Mouse (Mus musculus) lung, embryonic 14.5 days (tissue): ENCODE data around the gene Slc6a12. TPM values are rescaled to one million over a fixed set of nuclear protein-coding genes. Genes with fewer than 3 reads are reported as not detected.
A peak's percentile ranks its signal among the peaks of the same experiment; 100 is the strongest.

ENCODE experiments used
- ATAC-seq: fragments of 200-750 bp; cut with Nextera tagmentation; 2 replicates; pipeline ENCODE4 v1.8.0; 2017; ENCODE audit warnings: mild to moderate bottlenecking, moderate TSS enrichment, moderate library complexity; ENCODE audit not compliant: insufficient read depth
- DNase-seq: peaks from one replicate; pipeline ENCODE4 v3.0.0-alpha.2; 2015
- H3K27ac ChIP-seq: fragments of 300-500 bp; sonication (generic); 2 replicates; pipeline ENCODE4 v1.5.1; 2014; ENCODE audit warnings: low read depth, mild to moderate bottlenecking, moderate library complexity
- H3K27me3 ChIP-seq: fragments of 300-500 bp; sonication (generic); 2 replicates; pipeline ENCODE4 v1.6.1; 2014; ENCODE audit warnings: low read length, control low read depth; ENCODE audit not compliant: insufficient read depth
- H3K36me3 ChIP-seq: fragments of 300-500 bp; sonication (generic); 2 replicates; pipeline ENCODE4 v1.6.1; 2014; ENCODE audit warnings: control low read depth; ENCODE audit not compliant: insufficient read depth
- H3K4me1 ChIP-seq: fragments of 300-500 bp; sonication (generic); 2 replicates; pipeline ENCODE4 v1.6.1; 2014; ENCODE audit warnings: antibody characterized with exemption, control low read depth; ENCODE audit not compliant: insufficient read depth
- H3K4me2 ChIP-seq: fragments of 300-500 bp; sonication (generic); 2 replicates; pipeline ENCODE4 v1.6.1; 2014; ENCODE audit warnings: mild to moderate bottlenecking
- H3K4me3 ChIP-seq: fragments of 300-500 bp; sonication (generic); 2 replicates; pipeline ENCODE4 v1.5.1; 2014; ENCODE audit warnings: low read depth, low read length
- H3K9ac ChIP-seq: fragments of 300-500 bp; sonication (generic); 2 replicates; pipeline ENCODE4 v1.6.1; 2014
- H3K9me3 ChIP-seq: fragments of 300-500 bp; sonication (generic); 2 replicates; pipeline ENCODE4 v1.6.1; 2016; ENCODE audit warnings: low read depth, low read length, control low read depth
- CTCF ChIP-seq: IDR thresholded peaks from 2 replicates; pipeline ENCODE4 v1.5.1; 2016; ENCODE audit warnings: antibody characterized with exemption, low read depth
- WGBS: fragments of 180-500 bp; shearing (Covaris S2); extraction: QIAGEN DNeasy Blood & Tissue Kit; methylation state at CpG from one replicate; pipeline ENCODE4 v1.1.7; 2014; 5-methylcytosine and 5-hydroxymethylcytosine counted together
- polyA plus RNA-seq: library from polyadenylated mRNA; unstranded; fragments of >200 nt; fragmentation: Nextera tagmentation; extraction: Ambion mirVana; gene quantifications from 2 replicates; pipeline ENCODE4 v1.2.1, GENCODE M21; 2014

The Slc6a12 gene
- polyA plus RNA-seq, 1 experiment from 2014 or later = not detected

DNA sequence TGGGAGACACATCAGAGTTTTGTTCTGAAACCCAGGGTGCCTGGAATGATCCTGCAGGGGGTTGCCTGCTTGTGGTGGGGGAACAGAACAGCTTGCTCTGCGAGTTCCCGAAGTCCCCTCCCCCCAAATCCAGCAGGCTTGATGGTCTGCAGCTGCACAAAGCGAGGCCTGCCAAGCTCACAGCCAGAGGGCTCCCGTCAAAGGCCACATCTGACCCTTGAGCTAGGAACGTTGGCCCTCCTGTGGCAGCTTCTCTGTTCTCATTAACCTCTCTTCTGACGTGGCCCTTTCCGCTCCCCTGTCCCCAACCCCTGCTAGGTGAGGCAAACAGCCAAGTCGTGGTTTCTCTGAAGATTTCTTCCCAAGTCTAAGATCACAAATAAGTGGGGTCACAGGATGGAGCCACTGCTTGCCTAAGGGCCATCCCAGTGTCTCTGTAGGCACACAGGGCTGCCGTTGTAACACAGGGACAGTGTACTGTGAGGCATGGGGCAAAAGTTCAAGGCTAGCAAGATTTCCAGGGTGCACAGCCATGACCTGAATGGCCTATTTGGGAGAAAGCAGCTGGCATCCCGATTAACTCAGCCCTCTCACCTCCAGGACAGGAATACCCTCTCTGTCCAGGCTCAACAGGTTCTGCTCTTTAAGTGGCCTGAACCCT, 12.9 kb upstream of the Slc6a12 start:
- ATAC-seq = peak; percentile 84
- 11% methylated on average over 10 of the region's 10 CpGs for WGBS

DNA sequence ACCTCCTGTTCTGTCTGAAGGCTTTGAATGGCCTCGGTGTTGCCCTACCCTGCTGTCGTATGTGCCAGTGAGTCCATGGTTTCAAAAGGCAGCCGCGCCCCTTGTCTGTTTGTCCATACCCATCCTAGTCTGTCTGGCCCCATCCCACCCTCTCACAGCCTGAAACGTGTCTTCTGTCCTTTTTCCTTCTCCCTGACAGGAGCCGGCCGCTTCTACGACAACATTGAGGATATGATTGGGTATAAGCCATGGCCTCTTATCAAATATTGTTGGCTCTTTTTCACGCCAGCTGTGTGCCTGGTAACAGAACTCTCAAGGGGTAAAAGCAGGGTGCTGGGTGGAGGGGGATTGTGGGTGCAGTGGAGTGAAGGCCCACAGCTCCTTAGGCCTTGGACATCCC, 7.0 kb upstream of the Slc6a12 start:
- WGBS = 78% methylated on average over 9 of the region's 9 CpGs
- no peak overlapping the region for H3K4me2 ChIP-seq
- H3K27ac ChIP-seq = no peak overlapping the region
- H3K9me3 ChIP-seq = no peaks in the 10 kb centered on the region
- no peak for TF ChIP-seq CTCF
- no peaks in the 10 kb centered on the region for H3K36me3 ChIP-seq
- ATAC-seq = no peak
- no peaks in the 10 kb centered on the region for H3K27me3 ChIP-seq
- DNase-seq = no peak
- no peaks in the 10 kb centered on the region for H3K4me1 ChIP-seq
- no peak overlapping the region for H3K9ac ChIP-seq
- H3K4me3 ChIP-seq = no peak overlapping the region

More for the DNA sequence above, 12.9 kb upstream of the Slc6a12 start:
- H3K27me3 ChIP-seq = no peaks in the 10 kb centered on the region
- H3K4me2 ChIP-seq = no peak overlapping the region
- no peak overlapping the region for H3K4me3 ChIP-seq
- peak; percentile 87 for DNase-seq
- H3K36me3 ChIP-seq = no peaks in the 10 kb centered on the region
- H3K9me3 ChIP-seq = no peaks in the 10 kb centered on the region
- peak overlapping the region; percentile 60; the same call in 1 of the 2 replicates for H3K27ac ChIP-seq
- TF ChIP-seq CTCF = peak; percentile 34; the same call in 1 of the 2 replicates
- peaks cover 5% of the 10 kb centered on the region; the same call in 1 of the 2 replicates for H3K4me1 ChIP-seq
- H3K9ac ChIP-seq = no peak overlapping the region

DNA sequence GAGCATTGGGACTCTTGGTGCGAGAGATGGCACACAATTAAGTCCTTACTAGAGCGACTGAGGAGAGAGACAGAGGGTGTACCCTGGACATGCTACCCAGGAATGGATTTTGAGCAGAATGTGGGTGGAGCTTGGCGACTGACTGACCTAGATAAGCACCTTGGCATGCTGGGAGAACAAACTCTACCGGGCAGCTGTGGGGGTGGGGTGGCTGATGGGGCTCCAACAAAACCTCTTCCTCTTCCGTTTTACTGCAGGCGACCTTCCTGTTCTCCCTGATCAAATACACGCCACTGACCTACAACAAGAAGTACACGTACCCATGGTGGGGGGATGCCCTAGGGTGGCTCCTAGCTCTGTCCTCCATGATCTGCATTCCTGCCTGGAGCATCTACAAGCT, 6.3 kb upstream of the Slc6a12 start:
- H3K4me2 ChIP-seq = no peak overlapping the region
- no peaks in the 10 kb centered on the region for H3K9me3 ChIP-seq
- no peaks in the 10 kb centered on the region for H3K27me3 ChIP-seq
- 51% methylated on average over 8 of the region's 8 CpGs for WGBS
- TF ChIP-seq CTCF = no peak
- no peak overlapping the region for H3K4me3 ChIP-seq
- no peaks in the 10 kb centered on the region for H3K4me1 ChIP-seq
- no peak overlapping the region for H3K27ac ChIP-seq
- H3K36me3 ChIP-seq = no peaks in the 10 kb centered on the region
- ATAC-seq (no peak), DNase-seq (no peak)
- no peak overlapping the region for H3K9ac ChIP-seq

DNA sequence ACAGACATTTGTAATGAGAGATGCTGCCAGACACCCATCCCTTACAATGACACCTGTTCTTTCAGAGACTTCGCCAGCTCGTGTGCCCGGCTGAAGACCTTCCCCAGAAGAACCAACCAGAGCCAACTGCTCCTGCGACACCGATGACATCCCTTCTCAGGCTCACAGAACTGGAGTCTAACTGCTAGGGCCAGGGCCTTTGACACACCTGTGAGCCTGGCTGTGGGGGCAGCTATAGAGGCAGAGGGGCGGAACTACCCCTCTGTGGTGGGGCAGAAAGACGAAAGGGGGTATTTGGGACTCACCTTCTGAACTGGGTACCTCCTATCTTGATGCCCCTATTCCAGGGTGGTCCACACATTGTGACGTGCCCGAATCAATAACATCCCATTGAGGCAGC, 5.6 kb upstream of the Slc6a12 start:
- no peak overlapping the region for H3K27ac ChIP-seq
- H3K4me3 ChIP-seq = no peak overlapping the region
- no peaks in the 10 kb centered on the region for H3K4me1 ChIP-seq
- DNase-seq = no peak
- H3K36me3 ChIP-seq = no peaks in the 10 kb centered on the region
- TF ChIP-seq CTCF = no peak
- no peak overlapping the region for H3K4me2 ChIP-seq
- no peaks in the 10 kb centered on the region for H3K27me3 ChIP-seq
- no peaks in the 10 kb centered on the region for H3K9me3 ChIP-seq
- no peak overlapping the region for H3K9ac ChIP-seq
- WGBS = 91% methylated on average over 9 of the region's 9 CpGs
- no peak for ATAC-seq

DNA sequence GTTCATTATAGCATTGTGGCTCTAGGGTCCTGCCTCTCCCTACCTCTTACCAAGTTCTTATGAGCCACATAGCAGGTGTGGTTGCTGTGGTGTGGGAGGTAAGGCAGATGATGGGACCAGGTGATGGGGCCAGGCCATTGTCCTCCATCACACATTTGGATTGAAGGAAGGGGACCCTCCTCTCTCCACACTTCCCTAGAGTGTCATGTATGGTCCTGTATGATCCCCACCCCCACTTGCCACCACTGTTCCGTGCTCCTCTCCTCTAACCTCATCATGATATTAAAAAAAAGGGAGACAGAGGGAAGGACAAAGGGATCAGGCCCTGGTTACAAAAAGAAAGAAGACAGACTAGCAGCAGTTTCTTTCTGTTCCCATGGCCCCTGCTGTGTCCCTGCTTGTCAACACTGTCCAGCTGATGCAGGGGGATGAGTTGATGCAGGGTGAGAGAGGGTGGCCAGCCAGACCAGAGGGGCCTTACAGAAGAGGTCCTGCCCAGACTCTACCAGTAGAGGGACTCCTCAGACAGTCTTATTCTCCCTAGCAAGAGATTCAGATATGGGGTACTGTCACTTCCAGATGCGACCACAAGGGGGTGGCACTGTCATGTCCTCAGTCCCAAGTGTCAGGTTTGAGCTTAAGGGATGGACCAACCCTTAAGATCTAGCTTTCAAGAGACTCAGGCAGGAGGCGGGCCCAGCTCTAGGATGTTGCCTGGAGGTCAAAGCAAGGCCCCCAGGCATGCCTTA, 4.9 kb upstream of the Slc6a12 start:
- peak; percentile 79 for ATAC-seq
- Histone ChIP-seq H3K4me3 (no peak overlapping the region), H3K9ac (no peak overlapping the region), H3K36me3 (no peaks in the 10 kb centered on the region), H3K4me1 (no peaks in the 10 kb centered on the region), H3K4me2 (no peak overlapping the region), H3K27me3 (no peaks in the 10 kb centered on the region), H3K27ac (no peak overlapping the region), H3K9me3 (no peaks in the 10 kb centered on the region)
- 32% methylated on average over 3 of the region's 3 CpGs for WGBS
- DNase-seq = peak; percentile 92
- TF ChIP-seq CTCF = peak; percentile 94

DNA sequence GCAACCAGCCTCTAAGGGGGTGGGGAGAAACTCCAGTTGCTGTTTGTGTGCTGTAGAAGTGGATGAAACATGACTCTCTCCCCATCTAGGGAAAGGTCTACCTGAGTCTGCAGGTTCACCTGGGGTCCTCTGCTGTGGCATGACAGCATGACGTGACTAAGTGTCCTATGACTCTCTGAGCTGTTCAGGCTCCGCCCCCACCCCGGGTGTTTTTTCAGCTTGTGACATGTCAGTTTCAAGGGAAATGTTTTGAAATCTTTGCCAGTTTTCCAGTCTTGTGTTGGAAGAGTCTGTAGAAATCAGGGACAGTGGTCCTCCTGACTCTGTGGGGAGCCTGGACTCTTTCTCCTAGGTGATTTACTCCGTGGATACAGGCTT, 4.4 kb upstream of the Slc6a12 start:
- no peaks in the 10 kb centered on the region for H3K4me1 ChIP-seq
- no peak overlapping the region for H3K4me2 ChIP-seq
- TF ChIP-seq CTCF = no peak
- H3K9ac ChIP-seq = no peak overlapping the region
- WGBS = 37% methylated on average over 4 of the region's 4 CpGs
- no peak overlapping the region for H3K4me3 ChIP-seq
- no peak overlapping the region for H3K27ac ChIP-seq
- DNase-seq = no peak
- no peaks in the 10 kb centered on the region for H3K36me3 ChIP-seq
- no peak for ATAC-seq
- no peaks in the 10 kb centered on the region for H3K27me3 ChIP-seq
- H3K9me3 ChIP-seq = no peaks in the 10 kb centered on the region

DNA sequence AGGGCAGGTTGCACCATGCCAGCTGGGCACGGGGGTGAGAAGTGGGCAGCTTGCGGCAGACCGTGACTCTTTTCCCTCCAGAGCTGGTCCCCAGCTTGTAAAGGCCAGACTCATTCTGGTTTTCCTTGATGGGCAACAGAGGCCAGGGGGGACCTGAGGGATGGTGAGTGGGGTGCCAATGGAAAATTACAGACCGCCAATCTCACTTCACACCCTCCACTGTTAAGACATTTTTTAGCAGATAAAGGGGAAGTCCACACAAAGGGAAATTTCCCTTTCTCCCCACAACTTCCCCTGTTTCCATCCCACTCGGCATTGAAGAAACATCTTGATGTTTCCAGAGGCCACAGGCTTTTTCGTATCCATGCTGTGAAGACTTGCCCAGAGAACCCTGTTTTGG, 1.2 kb upstream of the Slc6a12 start:
- H3K4me3 ChIP-seq = no peak overlapping the region
- no peaks in the 10 kb centered on the region for H3K36me3 ChIP-seq
- H3K9ac ChIP-seq = no peak overlapping the region
- ATAC-seq (no peak), DNase-seq (no peak)
- H3K27me3 ChIP-seq = no peaks in the 10 kb centered on the region
- no peak overlapping the region for H3K27ac ChIP-seq
- no peak overlapping the region for H3K4me2 ChIP-seq
- WGBS = 75% methylated on average over 6 of the region's 6 CpGs
- H3K4me1 ChIP-seq = peaks cover 3% of the 10 kb centered on the region; the same call in 1 of the 2 replicates
- TF ChIP-seq CTCF = no peak
- no peaks in the 10 kb centered on the region for H3K9me3 ChIP-seq
